ENCODE assay signal across 8 mouse cellular contexts in the genomic region with DNA sequence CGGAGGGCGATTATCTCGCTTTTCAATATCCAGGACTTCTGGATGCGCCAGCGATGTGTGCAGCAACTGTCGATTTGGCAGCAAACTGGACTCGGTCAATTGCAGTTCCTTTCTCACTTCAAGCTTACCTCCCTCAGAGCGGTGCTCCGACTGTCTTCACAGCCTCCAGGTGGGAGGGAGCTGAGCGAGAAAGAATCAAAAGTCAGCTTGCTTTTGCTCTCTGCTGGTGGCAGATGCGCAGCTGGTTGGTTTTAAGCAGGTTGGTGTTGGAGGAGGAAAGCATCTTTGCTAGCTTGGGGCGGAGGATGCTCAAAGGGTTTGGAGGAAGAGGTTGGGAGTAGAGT. TPM values are rescaled to one million over a fixed set of nuclear protein-coding genes. Genes with fewer than 3 reads are reported as not detected.
DNase-seq lines count a peak whose midpoint lies in the region; ATAC-seq and TF ChIP-seq lines count a peak whose summit lies in the region.

A gene (plus strand): TSS at position 72 of the 344 bp plus-strand sequence.

- 2% methylated on average over 12 of the region's 12 CpGs for WGBS in midbrain, postnatal 0 days

- peak within 1 kb of the TSS; percentile 78 for H3K4me2 ChIP-seq in midbrain, postnatal 0 days (ENCODE audit: low read depth, low read length, poor library complexity, severe bottlenecking)

- no peaks in the 10 kb centered on the region for H3K27me3 ChIP-seq in midbrain, postnatal 0 days (ENCODE audit: insufficient read depth, low read length)

- ATAC-seq in midbrain, postnatal 0 days (ENCODE audit: low FRiP score) = peak; percentile 76
- ATAC-seq in erythroblast, adult 5-6 weeks (replicated peaks; ENCODE audit: low FRiP score, poor library complexity, severe bottlenecking) = no peak

- peak within 1 kb of the TSS; percentile 59 for H3K4me3 ChIP-seq in midbrain, postnatal 0 days (ENCODE audit: low read depth, low read length)

- TF ChIP-seq CTCF in midbrain, postnatal 0 days (IDR thresholded peaks at IDR 0.05) = peak; percentile 10; the same call in 1 of the 2 replicates

- H3K27ac ChIP-seq in midbrain, postnatal 0 days (ENCODE audit: low read depth, low read length) = peak within 1 kb of the TSS; percentile 43

- H3K4me1 ChIP-seq in midbrain, postnatal 0 days (ENCODE audit: insufficient read depth, low read length) = 0 out of 2 replicates have a peak, but pooled peaks cover 3% of the 10 kb centered on the region

- H3K9ac ChIP-seq in midbrain, postnatal 0 days (replicated peaks; ENCODE audit: low read length, poor library complexity, severe bottlenecking) = peak within 1 kb of the TSS; percentile 50

- H3K9me3 ChIP-seq in midbrain, postnatal 0 days (ENCODE audit: low read length) = no peaks in the 10 kb centered on the region

- peak; percentile 21 to 32 for DNase-seq in cerebellum, postnatal 14 days
- no peak for DNase-seq in cerebellum, adult 8-10 months
- peak; percentile 49 for DNase-seq in right cerebral cortex, postnatal 10 days (ENCODE audit: low spot score in 2 of 2)
- DNase-seq in right cerebral cortex, postnatal 4 days = no peak
- DNase-seq in left cerebral cortex, adult 18-20 months (ENCODE audit: low spot score in 2 of 2) = peak in 1 of 2 experiments; percentile 47
- DNase-seq in midbrain, postnatal 0 days (ENCODE audit: low spot score) = peak; percentile 57
- DNase-seq in right cerebral cortex, postnatal 14 days = no peak

- no peaks in the 10 kb centered on the region for H3K36me3 ChIP-seq in midbrain, postnatal 0 days (ENCODE audit: insufficient read depth, low read length)

RNA-seq across cellular contexts. Expression of the gene that starts here (rescaled TPM):
- total RNA-seq in left cerebral cortex, adult 18-20 months (2021) = 10 to 100 TPM; 15.5 to 20.3 TPM
- 12.5 and 28.6 TPM in 2 replicates for total RNA-seq in midbrain, postnatal 0 days (2014; rRNA removed)
- polyA plus RNA-seq in midbrain, postnatal 0 days (2015; fragmentation: Nextera tagmentation; extraction: Ambion mirVana) = 5.2 TPM in 2 replicates
- not detected in 2 replicates for total RNA-seq in erythroblast, adult 5-6 weeks (2015; ENCODE audit: low replicate concordance)
- not detected in 2 replicates for total RNA-seq in erythroblast, adult 5-6 weeks (2017; ENCODE audit: low replicate concordance)

Comparison
In these comparisons a context has a peak if more than half of its experiments do, and no peak if none do; other contexts are left out.
1. RNA of the gene that starts here (total RNA-seq): 15.5 to 20.3 TPM in left cerebral cortex, adult 18-20 months and 12.5 to 28.6 TPM in midbrain, postnatal 0 days; not detected in erythroblast, adult 5-6 weeks; every median in the first group is over 10 times any median in the second.
2. DNase-seq: peak in cerebellum, postnatal 14 days (2 of 2), right cerebral cortex, postnatal 10 days (2 of 2) and midbrain, postnatal 0 days (single experiment); none in cerebellum, adult 8-10 months (single experiment), right cerebral cortex, postnatal 4 days (single experiment) and right cerebral cortex, postnatal 14 days (single experiment).